Mouse (Mus musculus) NIH3T3 (cell line): ENCODE measurements at regions not wholly inside any gene's neighbourhood (a gene's known extent, or its start where the extent isn't known, plus 50 kb on each side); places are given as distances from the start of the nearest gene placed in this dataset.
A peak's percentile ranks its signal among the peaks of the same experiment; 100 is the strongest.

Experiments used
- DNase-seq: peaks from one replicate; pipeline ENCODE4 v3.0.0-alpha.2; 2012; ENCODE audit warnings: low read depth

GRCm38 (mm10) chr9:50136636-50136985, 208.2 kb downstream of the Rpl10-ps3 start:
- no peak for DNase-seq

DNA sequence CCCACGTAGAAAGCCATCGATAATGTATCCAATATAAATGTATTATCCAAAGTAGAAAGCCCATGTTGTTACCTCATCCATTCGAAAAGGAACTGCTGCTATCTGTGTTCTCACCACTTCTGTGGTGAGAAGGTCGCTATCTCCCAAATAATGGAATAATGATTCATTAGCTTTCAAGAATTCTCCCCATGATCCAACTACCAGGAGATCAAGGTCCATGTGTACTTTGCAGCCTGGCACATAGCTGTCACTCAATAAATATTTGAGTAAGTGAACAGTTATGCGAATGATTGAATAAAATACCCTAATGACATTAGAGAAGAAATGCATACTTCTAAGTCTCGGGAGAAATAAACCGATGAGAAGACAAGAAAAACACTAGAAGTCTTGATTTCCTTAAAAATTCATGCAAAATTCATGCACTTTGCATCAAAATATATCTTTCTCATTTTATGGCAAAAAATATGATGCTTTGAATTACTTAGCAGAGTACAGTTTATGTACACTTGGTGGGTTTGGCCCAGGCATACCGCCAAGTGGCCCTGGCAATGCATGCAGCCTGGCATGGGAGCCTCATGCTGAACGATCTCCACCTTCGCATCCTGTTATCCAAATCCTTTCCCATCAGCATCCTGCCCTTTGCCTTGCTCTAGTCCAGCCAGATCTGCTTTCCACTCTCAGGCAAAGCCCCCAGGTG, 208.7 kb downstream of the Rpl10-ps3 start:
- no peak for DNase-seq

- no peak for DNase-seq
Measured at GRCm38 (mm10) chr9:50124241-50124640, 220.5 kb downstream of the Rpl10-ps3 start.

GRCm38 (mm10) chr9:50120820-50121599, 223.8 kb downstream of the Rpl10-ps3 start:
- DNase-seq, result peak; percentile 57

DNA sequence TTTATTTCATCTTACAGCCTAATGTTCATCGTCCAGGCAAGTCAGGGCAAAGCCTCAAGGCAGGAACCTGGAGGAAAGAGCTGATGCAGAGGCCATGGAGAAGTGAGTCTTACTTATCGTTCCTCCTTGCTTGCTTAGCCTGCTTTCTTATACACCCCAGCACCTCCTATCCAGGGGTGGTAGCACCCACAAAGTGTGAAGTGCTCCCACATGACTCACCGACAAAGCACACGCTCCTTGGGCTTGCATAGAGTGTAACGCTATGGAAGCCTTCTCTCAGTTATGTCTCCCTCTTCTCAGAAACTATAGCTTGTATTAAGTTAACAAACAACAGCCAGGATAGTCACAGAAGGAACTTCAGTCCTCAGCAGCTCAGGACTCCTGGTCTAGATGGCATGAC, 225.4 kb downstream of the Rpl10-ps3 start:
- no peak for DNase-seq

GRCm38 (mm10) chr9:50118578-50118977, 226.2 kb downstream of the Rpl10-ps3 start:
- DNase-seq, result no peak

DNA sequence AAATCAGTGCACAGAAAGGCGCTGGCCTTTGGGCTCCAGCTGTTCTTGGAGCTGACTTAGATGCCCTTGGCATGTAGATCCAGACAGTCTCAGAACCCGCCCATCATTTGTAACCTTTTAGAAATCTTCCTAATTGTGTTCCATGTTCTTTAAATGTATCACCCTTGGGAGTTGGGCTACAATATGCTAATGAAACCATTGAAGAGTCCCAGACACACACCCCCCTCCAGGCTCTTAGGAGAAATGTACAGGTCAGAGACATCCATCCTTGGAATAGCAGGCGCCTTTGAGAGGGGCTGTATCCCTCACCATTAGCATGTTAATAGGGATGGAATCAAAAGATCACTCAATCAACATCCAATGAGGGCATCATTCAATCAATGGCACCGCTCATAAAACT, 238.2 kb downstream of the Rpl10-ps3 start:
- DNase-seq, result no peak

DNA sequence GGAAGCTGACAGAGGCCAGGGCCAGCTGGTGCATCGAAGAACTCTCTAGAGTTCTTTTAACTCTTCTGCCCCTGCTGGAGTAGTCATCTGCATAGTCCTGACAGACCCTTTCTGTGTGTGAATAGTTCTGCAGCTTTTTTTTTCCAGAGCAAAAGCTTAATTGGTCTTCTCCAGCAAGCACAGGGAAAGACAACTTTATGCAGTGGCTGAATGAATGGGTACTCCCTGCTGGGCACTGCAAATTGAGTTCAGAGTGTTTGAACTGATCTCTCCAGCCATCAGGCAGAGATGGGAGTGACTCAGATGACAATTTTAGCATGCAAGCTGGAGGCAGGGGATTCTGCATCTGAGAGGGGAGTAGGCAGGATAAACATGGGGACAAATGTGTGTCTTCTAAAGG, 242.0 kb downstream of the Rpl10-ps3 start:
- DNase-seq, result no peak

- no peak for DNase-seq
Measured at GRCm38 (mm10) chr9:50101061-50101460, 243.7 kb downstream of the Rpl10-ps3 start.

- no peak for DNase-seq
Measured at GRCm38 (mm10) chr9:50090968-50091367, 253.8 kb downstream of the Rpl10-ps3 start.

- DNase-seq, result no peak
Measured at GRCm38 (mm10) chr9:50089916-50090315, 254.9 kb downstream of the Rpl10-ps3 start.

GRCm38 (mm10) chr9:50080205-50080604, 264.6 kb downstream of the Rpl10-ps3 start:
- no peak for DNase-seq

- no peak for DNase-seq
Measured at GRCm38 (mm10) chr9:50068576-50068975, 269.9 kb upstream of the Ncam1 start.

DNA sequence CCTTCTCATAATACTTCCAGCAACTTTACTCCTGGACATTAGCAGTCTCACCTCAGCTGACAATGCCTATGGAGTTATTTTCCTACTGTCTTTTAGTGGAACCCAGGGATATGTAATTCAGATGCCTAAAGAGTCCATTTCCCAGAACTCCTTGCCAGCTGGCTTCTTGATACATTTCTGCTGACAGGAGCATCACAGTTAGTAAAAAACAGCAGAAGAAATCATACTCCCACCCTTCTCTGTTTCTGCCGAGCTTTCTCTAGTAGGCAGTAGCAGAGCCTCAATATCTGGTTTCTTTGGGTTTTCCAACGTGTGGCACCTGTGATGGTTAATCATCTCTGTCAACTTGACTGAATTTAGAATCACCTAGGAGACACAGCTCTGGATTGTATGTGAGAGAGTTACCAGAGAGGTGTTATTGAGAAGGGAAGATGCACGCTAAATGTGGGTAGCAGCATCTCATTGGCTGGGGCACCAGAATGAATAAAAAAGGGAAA, 269.1 kb upstream of the Ncam1 start:
- no peak for DNase-seq

DNA sequence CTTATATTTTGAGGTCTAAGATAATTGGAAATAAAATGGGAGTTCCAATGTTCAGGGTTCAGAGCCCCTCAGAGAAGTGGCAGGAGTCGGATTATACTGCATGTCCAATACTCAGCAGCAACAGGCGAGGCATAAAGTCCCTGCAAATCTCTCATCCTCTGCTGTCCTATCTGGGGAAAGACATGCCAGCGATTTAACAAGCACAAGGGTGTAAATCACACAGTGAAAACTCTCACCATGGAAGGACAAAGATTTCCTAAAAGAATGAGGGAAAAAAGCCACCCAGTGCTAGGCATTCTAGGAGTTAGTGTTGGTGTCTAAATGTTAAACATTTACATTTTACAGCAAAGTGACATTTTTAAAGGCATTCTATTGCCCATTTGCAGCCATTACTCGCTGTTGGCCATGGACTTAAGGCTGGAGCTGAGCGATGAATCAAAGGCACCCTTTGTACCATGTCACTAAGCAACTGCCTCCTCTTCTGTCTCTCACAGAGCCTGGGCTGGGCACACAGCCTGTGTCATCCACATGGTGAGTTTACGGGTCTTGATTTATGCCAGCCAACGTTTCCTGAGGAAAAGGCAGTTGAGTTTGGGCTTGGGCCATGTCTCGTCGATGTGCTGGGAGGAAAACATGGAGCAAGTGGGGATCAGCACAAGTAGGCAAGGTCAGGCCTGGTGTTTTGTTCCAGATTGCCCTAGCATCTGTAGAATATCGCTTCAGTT, 265.9 kb upstream of the Ncam1 start:
- no peak for DNase-seq

- no peak for DNase-seq
Measured at GRCm38 (mm10) chr9:50038231-50038630, 239.5 kb upstream of the Ncam1 start.

DNA sequence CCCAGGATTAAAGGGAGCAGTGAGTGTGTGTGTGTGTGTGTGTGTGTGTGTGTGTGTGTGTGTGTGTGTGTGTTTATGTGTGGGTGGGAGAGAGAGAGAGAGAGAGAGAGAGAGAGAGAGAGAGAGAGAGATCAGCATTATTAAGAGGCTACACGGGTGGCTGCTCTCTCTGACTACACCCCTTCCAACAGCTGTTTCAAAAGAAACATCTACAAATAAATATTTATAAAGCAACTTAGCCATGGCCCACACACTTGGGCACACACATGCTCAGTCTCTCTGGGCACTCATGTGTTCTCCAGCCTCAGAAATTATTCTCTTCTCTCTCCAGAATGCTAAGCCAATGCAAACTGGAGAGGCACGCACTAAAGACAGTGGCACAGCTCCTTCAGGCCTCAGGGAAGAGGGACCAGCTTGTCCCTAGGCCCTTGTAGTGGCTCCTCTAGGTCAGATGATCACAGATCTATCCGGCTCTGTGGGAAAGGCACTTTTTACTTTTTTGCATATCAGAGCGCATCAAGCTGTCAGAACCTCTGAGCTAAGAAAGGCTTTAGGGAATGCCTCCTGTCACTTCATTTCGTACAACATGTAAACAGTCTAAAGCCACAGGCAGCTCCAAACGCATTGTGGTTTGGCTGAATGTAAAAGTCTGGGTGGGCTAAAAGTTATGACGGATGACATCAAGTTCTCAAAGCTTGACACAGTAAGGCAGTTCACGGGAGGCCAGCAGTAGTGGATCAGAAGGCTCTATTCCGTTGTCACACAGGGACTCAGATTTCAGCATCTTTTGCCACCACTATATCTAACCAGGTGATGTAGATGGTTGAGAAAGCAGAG, 233.8 kb upstream of the Ncam1 start:
- peak; percentile 12 for DNase-seq

DNA sequence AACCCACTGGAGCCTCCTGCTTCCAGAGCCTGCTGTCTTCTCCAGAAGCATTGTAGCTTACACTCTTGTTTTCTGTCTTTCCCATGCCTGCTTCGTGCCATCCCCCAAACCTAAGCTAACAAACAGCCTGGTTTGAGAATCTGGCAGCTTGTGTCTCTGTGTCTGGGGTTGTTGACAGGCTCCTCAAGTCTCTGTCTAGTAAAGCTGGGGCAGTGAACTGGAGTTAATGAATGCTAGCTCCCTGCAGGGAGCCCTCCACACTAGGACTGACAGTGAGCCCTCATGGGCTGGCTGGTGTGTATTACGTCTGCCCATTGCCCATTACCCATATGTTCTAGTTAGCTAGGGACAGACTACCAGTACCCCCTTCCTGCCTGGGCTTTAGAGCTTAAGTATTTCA, 232.6 kb upstream of the Ncam1 start:
- DNase-seq, result no peak

- peak; percentile 78 for DNase-seq
Measured at GRCm38 (mm10) chr9:50029030-50029429, 230.3 kb upstream of the Ncam1 start.

DNA sequence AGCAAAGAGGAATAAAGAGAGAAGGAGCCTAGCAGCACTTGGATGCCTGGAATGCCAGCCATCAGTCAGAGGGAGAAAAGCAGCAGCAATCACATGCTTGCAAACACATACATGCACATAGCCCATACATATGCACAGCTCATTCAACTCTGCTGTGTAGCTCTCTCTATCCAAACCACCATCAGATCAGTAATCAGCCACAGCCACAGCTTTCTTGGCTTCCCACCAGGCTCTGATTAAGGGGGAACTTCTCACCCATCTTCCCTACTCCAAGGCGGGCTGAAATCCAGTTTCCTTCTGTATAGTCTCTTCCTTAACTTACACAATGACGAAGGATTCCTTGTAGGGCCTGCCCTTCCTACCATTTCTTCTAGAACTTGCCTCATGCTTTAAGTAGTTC, 229.8 kb upstream of the Ncam1 start:
- no peak for DNase-seq

GRCm38 (mm10) chr9:50024820-50025219, 226.1 kb upstream of the Ncam1 start:
- DNase-seq, result no peak

- no peak for DNase-seq
Measured at GRCm38 (mm10) chr9:50013602-50014001, 214.9 kb upstream of the Ncam1 start.
